Mouse (Mus musculus) embryo, embryonic 10.5 days (tissue): Measurements from ENCODE around the gene Ptpn18.
"Not testable (repeated sequence)": the region's sequence is repeated elsewhere in the genome, so short reads cannot be mapped to it uniquely, and the experiment has no call there.

Experiments
- DNase-seq: peaks from one replicate; pipeline ENCODE4 v3.0.0-alpha.2; 2015; ENCODE audit warnings: low spot score

Gene Ptpn18

GRCm38 (mm10) chr1:34517297-34517696, 57.7 kb downstream of the Ptpn18 start:
- not testable (repeated sequence) for DNase-seq

DNA sequence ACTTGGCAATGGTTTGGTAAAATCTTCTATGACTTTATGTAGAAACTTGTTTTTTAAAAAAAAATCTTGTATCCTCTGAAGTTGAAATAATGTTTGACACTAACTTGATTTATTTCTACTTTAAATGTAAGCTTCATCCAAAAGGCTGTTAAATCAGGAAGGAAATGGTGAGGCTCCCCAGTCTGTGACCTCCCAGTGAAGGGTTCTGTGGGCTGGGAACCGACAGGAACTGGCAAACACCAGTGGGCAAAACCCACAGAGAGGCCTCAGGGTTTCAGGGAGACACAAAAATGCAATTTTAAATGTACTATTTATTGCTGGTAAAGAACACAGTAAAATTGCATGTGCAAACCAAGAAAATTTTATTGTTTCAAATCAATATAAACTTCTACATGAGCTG, 58.2 kb downstream of the Ptpn18 start:
- DNase-seq = not testable (repeated sequence)

- DNase-seq = no peak
Measured at GRCm38 (mm10) chr1:34518259-34518658, 58.7 kb downstream of the Ptpn18 start.

DNA sequence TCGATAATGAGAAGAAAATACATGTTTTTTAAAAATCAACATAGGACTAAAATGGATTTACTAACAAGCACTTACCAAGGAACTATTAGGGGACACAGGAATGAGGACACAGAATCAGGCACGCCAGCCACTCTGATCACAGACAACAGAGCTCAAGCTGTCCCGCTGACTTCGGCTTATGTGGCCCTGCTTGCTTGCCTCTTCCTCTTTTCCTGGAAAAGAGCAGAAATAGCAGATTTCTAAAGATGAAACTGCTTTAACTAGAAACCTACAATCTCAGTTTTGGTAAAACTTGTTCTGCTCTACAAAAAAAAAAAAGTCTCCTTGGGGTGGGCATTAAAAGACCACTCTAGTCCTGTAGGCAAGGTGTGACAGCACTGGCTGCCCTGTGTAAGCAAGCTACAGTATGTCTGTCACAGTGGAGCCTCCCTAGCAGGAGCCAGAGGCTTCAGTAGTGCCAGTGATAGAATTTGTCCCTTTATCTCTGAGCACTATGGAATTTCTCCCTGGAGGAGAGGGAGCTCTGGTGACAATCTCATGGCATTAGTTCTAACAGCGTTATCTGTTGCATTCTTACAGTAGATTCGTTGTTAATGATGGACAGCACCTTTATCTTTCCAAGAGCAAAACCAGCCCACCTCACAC, 62.8 kb downstream of the Ptpn18 start:
- no peak for DNase-seq

DNA sequence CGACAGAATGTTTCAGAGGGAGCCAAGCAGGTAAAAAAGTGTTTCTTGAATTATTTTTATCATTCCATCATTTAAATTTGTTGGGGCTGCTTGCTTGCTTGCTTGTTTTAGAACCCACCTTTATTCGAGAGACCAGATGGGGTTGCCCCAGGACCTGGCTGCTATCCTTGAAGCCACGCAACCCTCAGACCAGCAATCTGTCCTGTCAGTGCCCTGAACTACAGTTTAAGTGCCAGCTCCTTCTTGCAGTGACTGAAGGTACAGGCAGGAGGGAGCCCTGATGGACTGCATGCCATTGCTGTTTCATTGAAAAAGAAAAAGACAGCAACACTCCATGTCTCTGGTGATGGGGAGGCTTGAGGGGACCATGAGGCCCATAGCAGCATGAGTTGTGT, 63.3 kb downstream of the Ptpn18 start:
- DNase-seq = no peak

DNA sequence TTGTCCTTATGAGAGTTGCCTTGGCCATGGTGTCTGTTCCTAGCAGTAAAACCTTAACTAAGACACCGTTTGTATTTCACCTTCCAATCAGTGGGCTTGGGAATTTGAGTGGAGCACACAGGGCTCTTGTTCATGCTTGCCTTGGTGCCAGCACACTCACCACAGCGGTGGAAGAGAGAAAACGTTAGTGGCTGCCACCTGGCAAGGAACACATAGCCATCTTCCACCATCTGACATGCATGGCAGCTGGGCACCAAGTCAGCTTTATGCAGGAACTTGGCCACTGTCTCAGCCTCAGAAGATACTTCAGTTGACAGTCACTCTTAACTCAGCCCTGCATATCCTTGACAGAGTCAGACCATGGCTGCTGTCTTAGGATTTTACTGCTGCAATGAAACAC, 64.1 kb downstream of the Ptpn18 start:
- no peak for DNase-seq
